Mouse (Mus musculus) heart, adult 2 months (tissue): ENCODE measurements around the gene Fem1a.

ENCODE experiments used
- CTCF ChIP-seq: fragments of 200-600 bp; IDR thresholded peaks from 2 replicates; pipeline ENCODE4 v1.8.1; 2022; ENCODE audit warnings: antibody characterized with exemption, mild to moderate bottlenecking, moderate library complexity
- POLR2A ChIP-seq: fragments of 200-500 bp; IDR thresholded peaks from 2 replicates; pipeline ENCODE4 v1.6.1; 2011; ENCODE audit warnings: mild to moderate bottlenecking, low read depth, low read length, control low read depth; ENCODE audit not compliant: insufficient read depth

DNA sequence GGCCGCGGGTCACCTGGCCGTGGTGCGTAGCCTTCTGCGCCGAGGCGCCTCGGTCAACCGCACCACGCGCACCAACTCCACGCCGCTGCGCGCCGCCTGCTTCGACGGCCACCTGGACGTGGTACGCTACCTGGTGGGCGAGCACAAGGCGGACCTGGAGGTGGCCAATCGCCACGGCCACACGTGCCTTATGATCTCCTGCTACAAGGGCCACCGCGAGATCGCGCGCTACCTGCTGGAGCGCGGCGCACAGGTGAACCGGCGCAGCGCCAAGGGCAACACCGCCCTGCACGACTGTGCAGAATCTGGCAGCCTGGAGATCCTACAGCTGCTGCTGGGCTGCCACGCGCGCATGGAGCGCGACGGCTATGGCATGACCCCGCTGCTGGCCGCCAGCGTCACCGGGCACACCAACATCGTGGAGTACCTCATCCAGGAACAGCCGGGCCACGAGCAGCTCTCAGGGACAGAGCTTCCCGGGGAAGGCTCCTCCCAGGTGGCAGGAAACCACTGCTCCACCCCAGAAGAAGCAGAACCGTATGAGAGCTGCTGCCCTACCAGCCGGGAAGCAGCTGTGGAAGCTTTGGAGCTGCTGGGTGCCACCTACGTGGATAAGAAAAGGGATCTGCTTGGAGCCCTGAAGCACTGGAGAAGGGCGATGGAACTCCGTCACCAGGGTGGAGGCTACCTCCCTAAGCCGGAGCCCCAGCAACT is 728 bp downstream of the Fem1a start:
- TF ChIP-seq CTCF (no peak), POLR2A (no peak)
